Mouse (Mus musculus): Measurements from ENCODE around the gene Ric8b.

Gene Ric8b

GRCm38 (mm10) chr10:85013464-85013863 is 96.0 kb downstream of the Ric8b start:
- DNase-seq: peak; percentile 19

- no peak for DNase-seq
Observed at GRCm38 (mm10) chr10:85013924-85014428, 96.6 kb downstream of the Ric8b start.

GRCm38 (mm10) chr10:85014456-85014976 is 97.1 kb downstream of the Ric8b start:
- no peak for DNase-seq

- DNase-seq: no peak
Observed at GRCm38 (mm10) chr10:85022647-85023312, 105.4 kb downstream of the Ric8b start.

- DNase-seq: no peak
Observed at GRCm38 (mm10) chr10:85023313-85023666, 105.9 kb downstream of the Ric8b start.

GRCm38 (mm10) chr10:85025799-85026424 is 108.5 kb downstream of the Ric8b start:
- no peak for DNase-seq

GRCm38 (mm10) chr10:85027619-85028175 is 110.3 kb downstream of the Ric8b start:
- DNase-seq: no peak

GRCm38 (mm10) chr10:85035131-85035725 is 117.8 kb downstream of the Ric8b start:
- no peak for DNase-seq

- DNase-seq: no peak
Observed at GRCm38 (mm10) chr10:85038147-85038546, 120.7 kb downstream of the Ric8b start.

GRCm38 (mm10) chr10:85038852-85039251 is 121.4 kb downstream of the Ric8b start:
- DNase-seq: no peak

GRCm38 (mm10) chr10:85044191-85044711 is 126.8 kb downstream of the Ric8b start:
- no peak for DNase-seq

GRCm38 (mm10) chr10:85044732-85045720 is 127.6 kb downstream of the Ric8b start:
- no peak for DNase-seq

GRCm38 (mm10) chr10:85046585-85046984 is 129.2 kb downstream of the Ric8b start:
- DNase-seq: no peak

GRCm38 (mm10) chr10:85048008-85048407 is 130.6 kb downstream of the Ric8b start:
- DNase-seq: no peak

GRCm38 (mm10) chr10:85050668-85051208 is 133.3 kb downstream of the Ric8b start:
- no peak for DNase-seq

- DNase-seq: no peak
Observed at GRCm38 (mm10) chr10:85052451-85052850, 135.0 kb downstream of the Ric8b start.

- no peak for DNase-seq
Observed at GRCm38 (mm10) chr10:85054876-85055275, 137.5 kb downstream of the Ric8b start.
